Mouse (Mus musculus) activated CD4-positive, CD25-positive, alpha-beta regulatory T cell, adult 9 weeks (primary cell): Measurements from ENCODE around the gene Cyp2d9. TPM values are rescaled to one million over a fixed set of nuclear protein-coding genes. Genes with fewer than 3 reads are reported as not detected.

Experiments used
- polyA plus RNA-seq: library from polyadenylated mRNA; unstranded; fragments of 100-300 nt; shearing (Covaris generic); gene quantifications from one replicate; pipeline ENCODE4 v1.2.1, GENCODE M21; 2017

The Cyp2d9 gene
- not detected for polyA plus RNA-seq

DNA sequence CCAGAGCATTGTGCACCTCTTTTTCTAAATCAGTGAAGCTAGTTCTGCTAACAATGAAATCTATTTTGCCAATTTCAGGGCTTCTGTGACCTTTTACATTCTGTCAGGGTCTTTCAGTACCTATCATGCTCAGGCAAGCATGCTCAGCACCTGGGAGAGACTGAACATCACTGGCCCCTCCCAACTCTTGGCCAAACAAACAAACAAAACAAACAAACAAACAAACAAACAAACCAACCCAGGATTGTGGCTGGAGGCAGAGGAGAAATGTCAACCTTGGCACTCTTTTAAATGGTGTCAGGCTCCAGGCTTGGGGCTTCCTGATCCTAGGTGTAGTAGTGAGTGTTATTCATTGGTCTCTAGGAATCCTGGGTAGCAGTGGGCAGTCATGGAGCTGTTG lies at the start of gene Cyp2d9:
Gene Cyp2d9, plus strand, starts transcription at position 301 of the 400 bp plus-strand sequence.

DNA sequence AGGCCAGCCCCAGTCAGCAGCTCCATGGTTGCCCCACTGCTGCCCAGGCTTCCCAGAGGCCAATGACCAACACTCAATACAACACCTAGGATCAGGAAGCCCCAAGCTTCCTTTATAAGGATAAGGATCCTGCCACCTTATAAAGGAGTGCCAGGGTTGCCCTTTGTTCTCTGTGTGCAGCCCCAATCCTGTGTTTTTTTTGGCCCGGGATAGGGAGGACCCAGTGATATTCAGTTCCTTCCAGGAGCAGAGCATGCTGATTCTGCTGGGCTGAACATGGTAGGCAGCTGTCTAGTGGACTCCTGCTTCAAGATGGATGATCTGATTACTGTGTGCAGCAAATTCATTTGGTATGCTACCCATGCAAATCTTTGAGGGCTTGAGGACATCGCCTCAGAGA lies 39.3 kb upstream of the Cyp2d9 start, which contains the start of gene Cyp2d11:
Gene Cyp2d11, minus strand, starts transcription at position 101 of the 400 bp plus-strand sequence.

DNA sequence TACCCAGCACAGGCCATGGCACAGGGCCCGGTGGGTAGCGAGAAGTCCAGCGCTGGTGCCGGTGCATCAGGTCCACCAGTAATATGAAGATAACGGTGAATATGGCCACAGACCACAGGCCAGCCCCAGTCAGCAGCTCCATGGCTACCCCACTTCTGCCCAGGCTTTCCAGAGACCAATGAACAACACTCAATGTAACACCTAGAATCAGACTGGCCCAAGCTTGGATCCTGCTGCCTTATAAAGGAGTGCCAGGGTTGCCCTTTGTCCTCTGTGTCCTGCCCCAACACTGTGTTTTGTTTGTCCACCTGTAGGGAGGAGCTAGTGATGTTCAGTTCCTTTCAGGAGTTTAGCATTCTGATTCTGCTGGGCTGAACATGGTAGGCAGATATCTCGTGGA lies 26.3 kb upstream of the Cyp2d9 start, which contains the start of gene Cyp2d10:
Gene Cyp2d10, minus strand, starts transcription at position 215 of the 400 bp plus-strand sequence.

Other genes starting within 250 kb of the Cyp2d9 start
- not detected for gene Shisa8, start 220.6 kb upstream of the Cyp2d9 start, polyA plus RNA-seq
- 2.2 TPM for gene Tnfrsf13c, start 209.1 kb upstream of the Cyp2d9 start, polyA plus RNA-seq
- gene Cenpm, start 188.7 kb upstream of the Cyp2d9 start, polyA plus RNA-seq: 5.3 TPM
- not detected for gene 1500009C09Rik, start 181.0 kb upstream of the Cyp2d9 start, polyA plus RNA-seq
- gene Sept3, start 158.5 kb upstream of the Cyp2d9 start, polyA plus RNA-seq: not detected
- not detected for gene Wbp2nl, start 134.5 kb upstream of the Cyp2d9 start, polyA plus RNA-seq
- 60.5 TPM for gene Naga, start 94.5 kb upstream of the Cyp2d9 start, polyA plus RNA-seq
- gene Pheta2, start 94.5 kb upstream of the Cyp2d9 start, polyA plus RNA-seq: 5.0 TPM
- 231 TPM for gene Smdt1, start 94.5 kb upstream of the Cyp2d9 start, polyA plus RNA-seq
- gene Ndufa6, start 79.1 kb upstream of the Cyp2d9 start, polyA plus RNA-seq: 359 TPM
- gene Cyp2d22, start 53.2 kb upstream of the Cyp2d9 start, polyA plus RNA-seq: 7.4 TPM
- gene Cyp2d11, start 39.4 kb upstream of the Cyp2d9 start, polyA plus RNA-seq: not detected
- not detected for gene Cyp2d10, start 26.2 kb upstream of the Cyp2d9 start, polyA plus RNA-seq
- gene Cyp2d12, start 121.6 kb downstream of the Cyp2d9 start, polyA plus RNA-seq: not detected
- gene Cyp2d34, start 187.5 kb downstream of the Cyp2d9 start, polyA plus RNA-seq: not detected